Mouse (Mus musculus) left cerebral cortex, adult 8-10 months (tissue): ENCODE results near the gene Lims1. TPM values are rescaled to one million over a fixed set of nuclear protein-coding genes. Genes with fewer than 3 reads are reported as not detected.

ENCODE experiments used
- DNase-seq, 2 experiments: peaks; one replicate each; pipeline ENCODE4 v3.0.0; 2022; ENCODE audit warnings: low spot score in 2 of 2
- total RNA-seq, 4 experiments: library from RNA; stranded (reverse); gene quantifications; 2 replicates each; pipeline ENCODE4 v1.2.4; 2022

The Lims1 gene
- total RNA-seq, 4 experiments from 2014 or later, result 20.2 to 24.4 (median 23.5) TPM

DNA sequence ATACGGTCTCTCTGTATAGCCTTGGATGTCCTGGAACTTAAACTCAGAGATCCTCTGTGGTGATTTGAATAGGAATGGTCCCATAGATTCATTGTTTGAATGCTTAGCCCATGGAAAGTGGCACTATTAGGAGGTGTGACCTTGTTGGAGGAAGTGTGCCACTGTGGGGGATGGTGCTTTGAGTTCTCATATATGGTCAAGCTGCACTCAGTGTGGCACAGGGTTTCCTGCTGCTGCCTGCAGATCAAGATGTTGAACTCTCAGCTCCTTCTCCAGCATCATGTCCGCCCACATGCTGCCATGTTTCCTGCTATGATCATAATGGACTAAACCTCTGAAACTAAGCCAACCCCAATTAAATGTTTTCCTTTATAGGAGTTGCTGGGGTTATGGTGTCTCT is 104.7 kb downstream of the Lims1 start:
- DNase-seq, result no peak

DNA sequence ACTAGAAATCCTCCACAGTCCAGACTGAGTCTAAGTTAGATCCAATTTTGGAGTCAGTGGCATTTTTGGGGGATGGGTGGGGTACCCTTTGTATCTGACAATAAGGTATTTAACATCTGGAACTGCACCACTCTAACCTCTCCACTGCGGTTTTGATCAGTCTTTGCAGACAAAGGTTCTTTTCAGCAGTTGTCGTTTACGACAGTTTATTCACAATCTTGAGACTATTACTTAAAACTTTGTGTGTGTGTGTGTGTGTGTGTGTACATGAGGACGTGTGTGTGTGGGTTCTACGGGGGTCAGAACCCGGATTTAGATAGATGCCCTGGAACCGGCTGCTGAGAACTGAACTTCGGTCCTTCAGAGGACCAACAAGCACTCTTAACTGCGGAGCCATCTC is 122.6 kb downstream of the Lims1 start:
- DNase-seq, result peak in 1 of 2 experiments; percentile 14

DNA sequence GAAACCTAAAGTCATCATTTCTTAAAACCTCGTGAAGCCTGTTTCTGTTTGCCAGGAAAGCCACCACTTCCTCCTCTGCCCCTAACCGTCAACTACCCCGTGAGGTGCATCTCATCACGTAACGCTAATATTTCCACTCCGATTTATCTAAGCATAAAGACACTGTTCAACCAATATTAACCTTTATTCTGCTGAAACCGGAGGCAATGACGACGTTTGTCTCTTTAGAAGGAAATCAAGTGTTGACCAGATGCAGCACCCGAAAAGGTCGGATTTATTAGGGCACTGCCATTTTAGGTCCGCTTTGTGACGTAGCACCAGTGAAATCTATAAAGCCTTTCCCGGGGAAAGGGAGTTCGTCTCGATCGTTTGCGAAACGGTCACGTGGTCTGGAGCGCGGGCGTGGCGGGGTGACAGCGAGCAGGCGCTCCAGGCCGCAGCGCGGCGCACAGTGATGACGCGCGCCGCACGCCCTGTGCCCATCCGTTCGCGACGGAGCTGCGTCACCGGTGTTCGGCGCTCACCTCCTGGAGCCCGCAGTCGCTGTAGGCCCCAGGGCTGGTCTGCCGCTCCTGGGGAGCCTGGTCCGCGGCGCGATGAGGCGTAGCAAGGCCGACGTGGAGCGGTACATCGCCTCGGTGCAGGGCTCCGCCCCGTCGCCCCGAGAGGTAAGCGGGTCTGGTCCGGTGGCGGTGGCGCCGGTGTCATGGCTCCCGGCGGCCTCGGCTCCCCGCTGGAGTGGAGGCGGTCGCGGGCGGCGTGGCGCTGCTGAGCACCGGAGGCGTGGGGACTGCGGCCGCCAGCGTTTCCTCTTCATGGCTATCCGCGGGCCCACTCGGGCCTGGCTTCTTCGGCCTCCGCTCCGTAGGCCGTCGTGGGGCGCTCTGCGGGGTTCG is 123.4 kb downstream of the Lims1 start, which contains the start of gene Ranbp2:
Ranbp2 (plus strand) TSS at position 537 of the 896 bp plus-strand sequence.
- DNase-seq, result peak; percentile 98 to 99

DNA sequence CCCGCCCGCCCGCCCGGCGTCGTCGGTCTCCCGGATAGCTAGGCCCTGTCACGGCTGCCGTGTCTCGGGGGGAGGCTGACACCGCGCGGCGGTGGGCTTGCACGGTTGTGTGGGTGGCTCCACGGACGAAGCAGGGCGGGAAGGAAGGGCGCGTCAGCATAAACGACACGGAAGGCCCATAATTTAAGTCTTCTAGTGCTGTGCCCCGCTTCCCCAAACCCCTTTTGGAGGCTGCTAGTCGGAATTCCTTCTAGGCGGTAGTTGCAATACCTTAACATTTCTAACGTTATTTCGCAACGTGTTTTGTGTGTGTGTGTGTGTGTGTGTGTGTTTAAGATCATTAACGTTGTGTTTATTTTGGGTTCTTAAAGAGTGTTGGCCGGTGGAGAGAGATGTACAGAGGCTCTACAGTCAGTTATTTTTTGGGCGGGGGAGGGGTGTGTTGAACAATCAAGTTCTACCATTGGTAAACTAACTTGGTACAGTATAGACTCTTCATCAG is 124.1 kb downstream of the Lims1 start:
- DNase-seq, result no peak

DNA sequence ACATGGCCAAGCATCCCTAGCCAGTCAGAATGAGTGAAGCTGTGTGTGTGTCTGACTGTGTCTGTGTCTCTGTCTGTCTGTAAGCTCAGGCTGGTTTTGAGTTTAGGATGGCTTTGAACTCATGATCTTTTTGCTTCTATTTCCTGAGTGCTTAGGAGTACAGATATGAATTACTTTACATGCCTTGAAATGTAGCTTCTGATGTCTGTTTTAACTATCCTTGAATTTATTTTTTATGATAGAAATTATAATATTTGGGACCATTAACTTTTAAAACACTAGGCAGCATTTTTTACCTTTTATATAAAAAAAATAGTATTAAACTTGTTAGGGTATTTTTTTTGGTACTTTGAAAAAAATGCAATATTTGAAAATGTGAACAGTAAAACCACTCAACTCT is 128.3 kb downstream of the Lims1 start:
- no peak for DNase-seq

DNA sequence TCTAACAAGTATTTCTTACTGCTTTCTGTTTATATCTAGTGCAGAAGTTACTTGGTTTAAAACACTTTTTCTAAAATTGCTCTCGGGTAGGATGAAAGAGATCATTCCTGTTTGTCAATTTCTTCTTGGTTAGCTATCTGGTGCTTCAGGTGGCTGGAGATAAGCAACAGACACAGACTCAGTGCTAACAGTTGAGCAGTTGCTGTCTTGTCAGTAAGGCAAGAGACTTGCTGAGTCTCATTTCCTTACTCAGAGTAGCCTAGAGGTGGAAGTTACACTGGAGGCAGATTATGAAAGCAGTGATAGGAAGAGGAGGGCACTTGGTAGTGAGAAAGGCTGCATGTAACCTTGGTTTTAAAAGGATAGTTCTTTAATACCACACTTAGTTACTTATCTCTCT is 128.9 kb downstream of the Lims1 start:
- no peak for DNase-seq

DNA sequence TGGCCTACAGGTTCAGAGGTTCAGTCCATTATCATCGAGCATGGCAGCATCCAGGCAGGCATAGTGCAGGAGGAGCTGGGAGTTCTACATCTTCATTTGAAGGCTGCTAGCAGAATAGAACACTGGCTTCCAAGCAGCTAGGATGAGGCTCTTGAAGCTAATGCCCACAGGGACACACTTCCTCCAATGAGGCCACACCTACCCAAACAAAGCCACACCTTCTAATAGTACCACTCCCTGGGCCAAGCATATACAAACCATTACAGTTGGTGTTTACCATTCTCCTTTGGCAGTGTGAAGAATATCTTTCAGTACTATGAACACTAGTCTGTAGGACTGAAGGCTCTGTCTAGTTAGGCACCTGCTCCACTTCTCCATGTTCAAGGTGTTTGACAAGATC is 136.6 kb downstream of the Lims1 start:
- DNase-seq, result no peak

Other genes starting within 250 kb of the Lims1 start
- gene AW822073, start 98.5 kb upstream of the Lims1 start, total RNA-seq, result not detected
- not detected for gene Duxf3, start 90.8 kb upstream of the Lims1 start, total RNA-seq
- gene Gm4981, start 86.8 kb upstream of the Lims1 start, total RNA-seq, result not detected
- gene Gcc2, start 68.0 kb upstream of the Lims1 start, total RNA-seq, result 100 to 1,000 TPM in 2 of 4 experiments, 10 to 100 TPM in 2; 77.8 to 116 (median 101) TPM
- 10 to 100 TPM; 78.0 to 92.2 (median 85.1) TPM for gene Ranbp2, start 123.5 kb downstream of the Lims1 start, total RNA-seq
- 1 to 10 TPM; 3.2 to 4.8 (median 3.9) TPM for gene Ccdc138, start 174.5 kb downstream of the Lims1 start, total RNA-seq